Mouse (Mus musculus): ENCODE results near the gene Camta1.

- no peak for TF ChIP-seq CTCF (IDR thresholded peaks at IDR 0.05; ENCODE audit: borderline replicate concordance, insufficient read depth, low read depth, low read length)
- TF ChIP-seq POLR2A (IDR thresholded peaks at IDR 0.05; ENCODE audit: borderline replicate concordance, insufficient read depth, low read length): no peak
These were observed 961.2 kb downstream of the Camta1 start for GRCm38 (mm10) chr4:150900486-150900885.
